In genomic region chr17:83854284-83854918, GRCm38 (mm10) we compare ENCODE assay signal across 9 mouse cellular contexts. TPM values are rescaled to one million over a fixed set of nuclear protein-coding genes. Genes with fewer than 3 reads are reported as not detected.
DNase-seq lines count a peak whose midpoint lies in the region; ATAC-seq and TF ChIP-seq lines count a peak whose summit lies in the region.
"Had no signal": no experiment of that assay in that cellular context is flagged by ENCODE, and none has a peak within 500 bp of the region (broad histone marks: within the 10 kb centered on the region; RNA-seq: fewer than 3 reads in every experiment).

No protein-coding gene starts in this region.

- no peaks in the 10 kb centered on the region for H3K36me3 ChIP-seq in hindbrain, embryonic 13.5 days
- no peaks in the 10 kb centered on the region for H3K36me3 ChIP-seq in hindbrain, embryonic 10.5 days
- no peaks in the 10 kb centered on the region for H3K36me3 ChIP-seq in ES-Bruce4 (ENCODE audit: control insufficient read depth, insufficient read depth, low read length, poor library complexity, severe bottlenecking)
- no peaks in the 10 kb centered on the region for H3K36me3 ChIP-seq in spleen, adult 2 months (ENCODE audit: control insufficient read depth, insufficient read depth, low read length)
- H3K36me3 ChIP-seq: limb, embryonic 13.5 days had no signal

- no peak for TF ChIP-seq CTCF in ES-Bruce4 (IDR thresholded peaks at IDR 0.05; ENCODE audit: low read depth, low read length)
- no peak for TF ChIP-seq CTCF in spleen, adult 2 months (IDR thresholded peaks at IDR 0.05; ENCODE audit: extremely low read depth, insufficient read depth, insufficient read length, insufficient replicate concordance)

- H3K4me1 ChIP-seq in hindbrain, embryonic 13.5 days (replicated peaks), result peaks cover 9% of the 10 kb centered on the region
- peaks cover 9% of the 10 kb centered on the region for H3K4me1 ChIP-seq in hindbrain, embryonic 10.5 days (replicated peaks)
- no peaks in the 10 kb centered on the region for H3K4me1 ChIP-seq in ES-Bruce4 (ENCODE audit: control insufficient read depth, insufficient read depth, low read length)
- H3K4me1 ChIP-seq in spleen, adult 2 months (ENCODE audit: control insufficient read depth, insufficient read depth, insufficient read length), result peaks cover 27% of the 10 kb centered on the region; the same call in 1 of the 2 replicates

- no peak overlapping the region for H3K27ac ChIP-seq in hindbrain, embryonic 13.5 days
- no peak overlapping the region for H3K27ac ChIP-seq in hindbrain, embryonic 10.5 days
- no peak overlapping the region for H3K27ac ChIP-seq in ES-Bruce4 (ENCODE audit: insufficient read depth, low read length)
- 0 out of 2 replicates have a peak overlapping the region, but pooled peaks have one; percentile 5 for H3K27ac ChIP-seq in spleen, adult 2 months (ENCODE audit: insufficient read depth, low read length)
- H3K27ac ChIP-seq: limb, embryonic 13.5 days had no signal

- no peak overlapping the region for H3K4me3 ChIP-seq in hindbrain, embryonic 13.5 days
- H3K4me3 ChIP-seq in hindbrain, embryonic 10.5 days, result no peak overlapping the region; the same call in 1 of the 2 replicates
- H3K4me3 ChIP-seq in ES-Bruce4 (ENCODE audit: low read depth, low read length), result peak overlapping the region; percentile 94
- H3K4me3 ChIP-seq in spleen, adult 2 months (ENCODE audit: extremely low read depth, insufficient read depth, insufficient read length), result no peak overlapping the region
- H3K4me3 ChIP-seq: limb, embryonic 13.5 days had no signal

- no peak overlapping the region for H3K9ac ChIP-seq in hindbrain, embryonic 13.5 days
- no peak overlapping the region for H3K9ac ChIP-seq in ES-Bruce4 (ENCODE audit: low read depth, poor library complexity, severe bottlenecking)
- H3K9ac ChIP-seq: limb, embryonic 13.5 days had no signal

- no peak for TF ChIP-seq EP300 in ES-Bruce4 (IDR thresholded peaks at IDR 0.05; ENCODE audit: insufficient read depth, low read depth, low read length)

- 56% methylated on average over 12 of the region's 12 CpGs for WGBS in hindbrain, embryonic 13.5 days
- 50% methylated on average over 12 of the region's 12 CpGs for WGBS in hindbrain, embryonic 10.5 days
- WGBS in spleen, adult 2 months, result 68% methylated on average over 12 of the region's 12 CpGs

- no peaks in the 10 kb centered on the region for H3K27me3 ChIP-seq in hindbrain, embryonic 13.5 days
- no peaks in the 10 kb centered on the region for H3K27me3 ChIP-seq in hindbrain, embryonic 10.5 days (ENCODE audit: insufficient read depth, poor library complexity, severe bottlenecking)
- no peaks in the 10 kb centered on the region for H3K27me3 ChIP-seq in ES-Bruce4 (ENCODE audit: control insufficient read depth, insufficient read depth, low read length, poor library complexity, severe bottlenecking)
- no peaks in the 10 kb centered on the region for H3K27me3 ChIP-seq in spleen, adult 2 months (ENCODE audit: control insufficient read depth, insufficient read depth, low read length)
- H3K27me3 ChIP-seq: limb, embryonic 13.5 days had no signal

- peak; percentile 90 for TF ChIP-seq POLR2A in ES-Bruce4 (IDR thresholded peaks at IDR 0.05; ENCODE audit: insufficient read depth, low read length)
- no peak for TF ChIP-seq POLR2A in spleen, adult 2 months (IDR thresholded peaks at IDR 0.05; ENCODE audit: low read depth, low read length)

- ATAC-seq in hindbrain, embryonic 13.5 days (ENCODE audit: low FRiP score), result 0 out of 2 replicates have a peak, but pooled peaks have one; percentile 14

- no peak overlapping the region for H3K4me2 ChIP-seq in hindbrain, embryonic 13.5 days
- H3K4me2 ChIP-seq: limb, embryonic 13.5 days had no signal

- H3K9me3 ChIP-seq in hindbrain, embryonic 13.5 days, result no peaks in the 10 kb centered on the region
- H3K9me3 ChIP-seq in hindbrain, embryonic 10.5 days, result no peaks in the 10 kb centered on the region
- H3K9me3 ChIP-seq in ES-Bruce4 (replicated peaks; ENCODE audit: control insufficient read depth, insufficient read depth, low read length, poor library complexity, severe bottlenecking), result no peaks in the 10 kb centered on the region
- H3K9me3 ChIP-seq: limb, embryonic 13.5 days had no signal

- no peak for DNase-seq in hindbrain, embryonic 10.5 days (ENCODE audit: low spot score)
- peak; percentile 51 for DNase-seq in embryo, embryonic 11 days
- DNase-seq in liver, result peak; percentile 89
- DNase-seq in spleen, adult 2 months (ENCODE audit: low read depth in 1 of 2, low spot score in 2 of 2), result no peak
- DNase-seq in cerebellum, postnatal 36 days, result no peak
- no peak for DNase-seq in gastrocnemius, postnatal 4 days (ENCODE audit: low spot score in 2 of 2)

RNA-seq across cellular contexts. Expression of gene Haao, which starts 6.6 kb away (rescaled TPM):
- 0.31 and 0.36 TPM in 2 replicates for polyA plus RNA-seq in hindbrain, embryonic 13.5 days (2015; fragmentation: Nextera tagmentation; extraction: Ambion mirVana)
- polyA plus RNA-seq in hindbrain, embryonic 10.5 days (2016; fragmentation: Nextera tagmentation; extraction: Ambion mirVana), result 0.41 and 0.54 TPM in 2 replicates
- 0.50 and 0.55 TPM in 2 replicates for polyA plus RNA-seq in ES-Bruce4 (2011; ENCODE audit: insufficient read depth, insufficient read length, low read depth, missing spikeins)
- 98.5 and 112 TPM in 2 replicates for polyA plus RNA-seq in spleen, adult 2 months (2012; rRNA removed)
- under 1 TPM in 1 of 2 experiments, not detected in 1; 0.54 TPM for total RNA-seq in gastrocnemius, postnatal 4 days (2021)

Comparison
In these comparisons a context has a peak if more than half of its experiments do, and no peak if none do; other contexts are left out.
1. DNase-seq: peak in embryo, embryonic 11 days (single experiment) and liver (single experiment); none in hindbrain, embryonic 10.5 days (single experiment), spleen, adult 2 months (0 of 2), cerebellum, postnatal 36 days (0 of 2) and gastrocnemius, postnatal 4 days (0 of 2).
2. RNA of gene Haao, which starts 6.6 kb away (polyA plus RNA-seq): 98.5 to 112 TPM in spleen, adult 2 months; 0.50 to 0.55 TPM in ES-Bruce4, 0.41 to 0.54 TPM in hindbrain, embryonic 10.5 days and 0.31 to 0.36 TPM in hindbrain, embryonic 13.5 days; every median in the first group is over 10 times any median in the second.